Mouse (Mus musculus) hindbrain, postnatal 0 days (tissue): Measurements from ENCODE around the gene Nktr. TPM values are rescaled to one million over a fixed set of nuclear protein-coding genes. Genes with fewer than 3 reads are reported as not detected.

ENCODE experiments used
- ATAC-seq: fragments of 200-750 bp; cut with Nextera tagmentation; 2 replicates; pipeline ENCODE4 v1.8.0; 2017; ENCODE audit warnings: mild to moderate bottlenecking, moderate TSS enrichment, moderate library complexity
- DNase-seq: peaks from one replicate; pipeline ENCODE4 v3.0.0-alpha.2; 2015; ENCODE audit warnings: low spot score
- H3K27ac ChIP-seq: fragments of 300-500 bp; sonication (generic); 2 replicates; pipeline ENCODE4 v1.5.1; 2014; ENCODE audit warnings: mild to moderate bottlenecking
- H3K27me3 ChIP-seq: fragments of 300-500 bp; sonication (generic); 2 replicates; pipeline ENCODE4 v1.6.1; 2014; ENCODE audit warnings: low read length, mixed read lengths; ENCODE audit not compliant: insufficient read depth
- H3K36me3 ChIP-seq: fragments of 300-500 bp; sonication (generic); 2 replicates; pipeline ENCODE4 v1.6.1; 2014; ENCODE audit warnings: low read length, mixed read lengths; ENCODE audit not compliant: insufficient read depth
- H3K4me1 ChIP-seq: fragments of 300-500 bp; sonication (generic); 2 replicates; pipeline ENCODE4 v1.6.1; 2014; ENCODE audit warnings: antibody characterized with exemption, low read length, mixed read lengths; ENCODE audit not compliant: insufficient read depth
- H3K4me2 ChIP-seq: fragments of 300-500 bp; sonication (generic); 2 replicates; pipeline ENCODE4 v1.6.1; 2014; ENCODE audit warnings: low read depth, mild to moderate bottlenecking, low read length, moderate library complexity, mixed read lengths
- H3K4me3 ChIP-seq: fragments of 300-500 bp; sonication (generic); 2 replicates; pipeline ENCODE4 v1.5.1; 2014; ENCODE audit warnings: low read length
- H3K9ac ChIP-seq: fragments of 300-500 bp; sonication (generic); replicated peaks from 2 replicates; pipeline ENCODE4 v1.6.1; 2014; ENCODE audit warnings: mild to moderate bottlenecking, low read length, moderate library complexity, mixed read lengths
- H3K9me3 ChIP-seq: fragments of 300-500 bp; sonication (generic); 2 replicates; pipeline ENCODE4 v1.6.1; 2016; ENCODE audit warnings: low read length, mixed read lengths
- CTCF ChIP-seq: IDR thresholded peaks from 2 replicates; pipeline ENCODE4 v1.5.1; 2016; ENCODE audit warnings: antibody characterized with exemption, control low read depth, low read depth
- WGBS: fragments of 180-500 bp; shearing (Covaris S2); extraction: QIAGEN DNeasy Blood & Tissue Kit; methylation state at CpG from one replicate; pipeline ENCODE4 v1.1.7; 2014; 5-methylcytosine and 5-hydroxymethylcytosine counted together
- polyA plus RNA-seq: library from polyadenylated mRNA; unstranded; fragments of >200 nt; fragmentation: Nextera tagmentation; extraction: Ambion mirVana; gene quantifications from 2 replicates; pipeline ENCODE4 v1.2.1, GENCODE M21; 2015
- total RNA-seq: library from RNA; depleted of rRNA; stranded (reverse); fragments of >200 nt; gene quantifications from 2 replicates; pipeline ENCODE4 v1.2.3, GENCODE M21; 2014

Gene Nktr
- total and polyA plus RNA-seq, 2 experiments from 2014 or later = 50.4 to 76.6 TPM

DNA sequence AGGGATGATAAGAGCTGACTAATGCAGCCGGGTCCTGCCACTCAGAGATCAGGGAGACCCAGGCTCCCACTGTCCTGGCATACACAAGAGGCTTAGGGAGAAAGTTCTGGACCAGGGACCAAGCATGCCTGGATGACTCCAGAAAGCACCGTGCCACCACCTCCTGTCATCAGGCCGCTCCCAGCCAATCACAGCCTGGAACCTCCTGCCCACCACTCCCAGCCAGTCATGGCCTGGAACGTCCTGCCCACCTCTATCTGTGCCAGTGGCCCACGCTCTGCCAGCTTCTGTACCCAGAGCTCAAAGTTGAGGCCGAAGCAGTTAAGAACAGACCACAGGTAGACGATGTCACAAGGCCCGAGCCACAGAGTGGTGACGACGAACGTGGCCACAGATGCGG, 65.8 kb downstream of the Nktr start:
- H3K9me3 ChIP-seq = no peaks in the 10 kb centered on the region
- WGBS = 86% methylated on average over 12 of the region's 12 CpGs
- H3K36me3 ChIP-seq = no peaks in the 10 kb centered on the region
- TF ChIP-seq CTCF = no peak
- DNase-seq = no peak
- H3K9ac ChIP-seq = no peak overlapping the region
- H3K4me3 ChIP-seq = no peak overlapping the region
- no peaks in the 10 kb centered on the region for H3K27me3 ChIP-seq
- no peak overlapping the region for H3K27ac ChIP-seq
- H3K4me2 ChIP-seq = no peak overlapping the region
- H3K4me1 ChIP-seq = no peaks in the 10 kb centered on the region
- no peak for ATAC-seq

DNA sequence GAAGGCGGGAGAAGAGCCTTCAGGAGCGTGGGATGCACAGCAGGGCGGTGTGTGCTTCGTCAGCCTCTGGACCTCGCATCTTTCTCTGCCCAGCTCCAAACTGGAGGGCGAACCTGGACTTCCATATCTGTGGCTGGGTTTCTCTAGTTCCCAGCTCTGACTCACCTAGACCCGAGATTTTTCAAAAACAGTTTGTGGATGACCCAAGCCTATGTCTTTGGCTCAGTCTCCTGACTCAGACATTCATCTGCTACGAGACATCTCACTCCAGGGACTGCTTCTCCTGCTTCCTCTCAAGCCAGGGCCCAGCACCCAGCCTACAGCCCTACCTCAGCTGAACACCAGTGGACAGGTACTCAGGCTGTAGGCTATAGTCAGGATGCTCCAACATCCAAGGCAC, 66.3 kb downstream of the Nktr start:
- Histone ChIP-seq H3K27me3 (no peaks in the 10 kb centered on the region), H3K4me3 (no peak overlapping the region), H3K9ac (no peak overlapping the region), H3K4me2 (no peak overlapping the region), H3K36me3 (no peaks in the 10 kb centered on the region), H3K4me1 (no peaks in the 10 kb centered on the region), H3K9me3 (no peaks in the 10 kb centered on the region), H3K27ac (no peak overlapping the region)
- TF ChIP-seq CTCF = no peak
- WGBS = 86% methylated on average over 8 of the region's 8 CpGs
- ATAC-seq (no peak), DNase-seq (no peak)

DNA sequence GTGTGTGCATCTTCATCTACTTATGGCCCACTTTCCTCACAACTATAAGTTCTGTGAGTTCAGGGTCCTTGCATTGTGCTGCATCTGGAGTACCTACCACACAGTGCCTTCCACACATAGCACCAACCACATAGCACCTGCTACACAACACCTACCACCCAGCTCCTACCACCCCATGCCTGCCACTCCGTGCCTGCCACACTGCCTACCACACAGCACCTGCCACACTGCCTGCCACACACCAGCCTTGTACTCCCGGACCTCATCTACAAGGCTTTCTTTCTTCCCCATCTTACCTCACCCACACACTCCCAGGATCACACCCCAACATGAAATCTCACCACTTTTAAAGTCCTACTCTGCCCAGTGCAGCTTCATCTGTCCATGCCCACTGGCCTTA, 67.4 kb downstream of the Nktr start:
- Histone ChIP-seq H3K9ac (no peak overlapping the region), H3K9me3 (no peaks in the 10 kb centered on the region), H3K27me3 (no peaks in the 10 kb centered on the region), H3K27ac (no peak overlapping the region), H3K4me3 (no peak overlapping the region), H3K36me3 (no peaks in the 10 kb centered on the region), H3K4me1 (peaks cover 4% of the 10 kb centered on the region; the same call in 1 of the 2 replicates), H3K4me2 (no peak overlapping the region)
- no peak for TF ChIP-seq CTCF
- DNase-seq = no peak
- ATAC-seq = no peak
- WGBS = 85% methylated on average over 2 of the region's 2 CpGs

DNA sequence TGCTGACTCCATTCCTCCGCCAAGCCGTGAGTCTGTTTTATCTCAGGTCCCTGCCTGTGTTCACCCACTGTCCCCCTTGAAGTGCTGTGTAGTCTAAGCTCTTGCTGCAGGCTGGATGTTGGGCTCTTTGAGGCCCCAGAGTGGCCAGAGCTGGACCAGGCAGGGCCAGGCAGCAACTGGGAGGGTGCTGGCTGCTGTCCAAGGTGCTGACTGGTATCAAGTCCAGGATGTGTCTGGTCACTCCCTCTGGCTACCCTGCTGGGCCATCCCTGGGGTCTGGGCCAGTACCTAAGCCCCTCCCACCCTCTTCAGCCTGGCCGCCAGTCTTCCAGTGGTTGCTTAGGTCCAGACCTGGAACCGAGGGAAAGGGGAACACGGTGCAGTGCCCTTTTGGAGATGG, 72.2 kb downstream of the Nktr start:
- Histone ChIP-seq H3K9me3 (no peaks in the 10 kb centered on the region), H3K36me3 (no peaks in the 10 kb centered on the region), H3K4me1 (peaks cover 14% of the 10 kb centered on the region), H3K4me2 (no peak overlapping the region), H3K4me3 (no peak overlapping the region), H3K27me3 (no peaks in the 10 kb centered on the region), H3K9ac (no peak overlapping the region), H3K27ac (no peak overlapping the region)
- WGBS = 18% methylated on average over 5 of the region's 5 CpGs
- 0 out of 2 replicates have a peak, but pooled peaks have one; percentile 21 for ATAC-seq
- no peak for TF ChIP-seq CTCF
- peak; percentile 54 for DNase-seq

DNA sequence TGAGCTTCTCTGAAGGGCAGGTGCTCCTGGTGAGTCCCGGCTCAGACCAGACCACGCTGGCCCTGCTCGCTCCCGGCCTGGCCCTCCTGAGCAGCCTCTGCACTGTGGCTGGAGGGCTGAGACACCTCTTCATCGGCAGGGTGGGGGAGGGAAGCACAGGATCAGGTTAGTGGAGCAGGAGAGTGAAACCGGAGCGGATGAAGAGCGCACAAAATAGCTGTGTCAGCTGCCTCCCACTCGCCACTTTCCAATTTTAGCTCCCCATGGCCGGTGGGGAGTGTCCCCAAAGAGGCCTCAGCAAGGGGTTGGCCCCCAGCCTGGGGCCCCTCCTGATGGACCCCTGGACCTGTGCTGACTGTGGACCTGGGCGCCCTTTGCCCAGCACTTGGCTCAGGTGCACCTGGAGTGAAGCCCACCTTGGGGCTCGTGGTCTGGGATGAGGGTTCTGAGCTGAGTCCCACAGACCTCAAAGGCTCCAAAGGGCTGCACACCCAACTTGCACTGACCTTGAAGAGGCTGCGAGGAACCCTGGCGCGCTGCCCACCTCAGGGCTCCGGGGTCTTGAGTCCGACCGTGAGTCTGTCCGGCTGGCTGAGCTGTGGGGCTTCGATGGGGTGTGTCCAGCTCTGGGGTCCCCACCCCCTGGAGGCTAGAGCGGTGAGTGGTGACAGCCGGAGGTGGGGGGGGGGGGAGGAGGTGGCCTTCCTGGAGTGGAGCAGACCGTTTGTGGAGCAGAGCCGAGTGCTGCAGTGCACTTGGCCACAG, 73.0 kb downstream of the Nktr start, which contains the start of gene Hhatl:
Hhatl (minus strand) TSS at position 751 of the 765 bp plus-strand sequence.
- H3K27me3 ChIP-seq = no peaks in the 10 kb centered on the region
- no peaks in the 10 kb centered on the region for H3K36me3 ChIP-seq
- H3K4me1 ChIP-seq = peaks cover 14% of the 10 kb centered on the region
- ATAC-seq = no peak
- H3K27ac ChIP-seq = no peak within 1 kb of the TSS
- H3K9ac ChIP-seq = no peak within 1 kb of the TSS
- no peak for TF ChIP-seq CTCF
- no peak within 1 kb of the TSS for H3K4me2 ChIP-seq
- H3K4me3 ChIP-seq = no peak within 1 kb of the TSS
- WGBS = 52% methylated on average over 21 of the region's 24 CpGs
- no peak for DNase-seq
- H3K9me3 ChIP-seq = no peaks in the 10 kb centered on the region

DNA sequence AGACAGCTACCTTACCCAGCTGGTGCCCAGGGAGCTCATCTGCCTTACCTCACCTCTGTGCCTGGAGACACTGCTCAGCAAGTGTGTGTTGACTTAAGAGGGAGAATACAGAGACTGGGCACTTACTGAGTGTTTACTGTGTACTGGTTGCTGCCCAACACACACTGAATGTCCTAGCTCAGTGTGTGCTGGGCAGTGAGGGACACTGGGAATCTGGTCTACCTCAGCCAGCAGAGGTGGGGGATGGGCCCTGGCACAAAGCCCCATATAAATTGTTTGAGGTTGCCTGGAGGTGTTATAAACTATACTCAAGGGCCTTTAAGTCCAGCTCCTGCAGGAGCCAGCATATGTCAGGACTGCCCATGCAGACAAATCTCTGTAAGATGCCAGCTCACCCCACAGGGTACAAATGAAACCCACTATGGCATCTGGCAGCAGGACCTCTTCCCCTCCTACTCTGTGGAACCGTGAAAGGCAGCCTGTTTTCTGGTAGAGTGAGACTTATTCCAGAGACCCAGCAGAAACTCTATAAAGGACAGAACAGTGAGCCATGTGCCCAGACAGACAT, 76.1 kb downstream of the Nktr start:
- Histone ChIP-seq H3K9me3 (no peaks in the 10 kb centered on the region), H3K4me2 (no peak overlapping the region), H3K9ac (no peak overlapping the region), H3K27me3 (no peaks in the 10 kb centered on the region), H3K27ac (peak overlapping the region; percentile 41; the same call in 1 of the 2 replicates), H3K4me1 (peaks cover 14% of the 10 kb centered on the region), H3K4me3 (no peak overlapping the region), H3K36me3 (no peaks in the 10 kb centered on the region)
- no peak for TF ChIP-seq CTCF
- WGBS = 17% methylated on average over 1 of the region's 1 CpGs
- DNase-seq (peak; percentile 50), ATAC-seq (peak; percentile 59)

DNA sequence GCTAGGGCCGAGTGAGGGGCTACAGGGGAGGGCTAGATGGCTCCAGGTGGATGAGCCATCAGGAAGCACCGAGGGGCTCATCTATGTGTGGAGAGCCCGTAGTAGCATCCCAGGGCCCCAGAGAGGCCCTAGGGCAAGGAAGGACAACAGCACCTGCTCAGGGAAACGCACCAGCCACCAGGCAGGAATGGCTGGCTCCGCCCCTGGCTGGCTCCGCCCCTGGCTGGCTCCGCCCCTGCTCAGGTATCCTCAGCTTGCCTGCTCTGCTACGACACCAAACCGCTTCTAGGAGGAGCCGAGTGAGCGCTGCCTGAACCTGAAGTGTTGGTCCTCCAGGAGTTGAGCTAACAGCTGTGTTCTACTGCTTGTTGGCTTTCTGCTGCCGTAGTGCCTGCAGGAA, 78.8 kb downstream of the Nktr start:
- no peak for TF ChIP-seq CTCF
- no peak overlapping the region for H3K4me3 ChIP-seq
- WGBS = 28% methylated on average over 12 of the region's 12 CpGs
- DNase-seq (no peak), ATAC-seq (no peak)
- H3K9me3 ChIP-seq = no peaks in the 10 kb centered on the region
- H3K36me3 ChIP-seq = no peaks in the 10 kb centered on the region
- H3K27me3 ChIP-seq = no peaks in the 10 kb centered on the region
- H3K4me2 ChIP-seq = no peak overlapping the region
- H3K27ac ChIP-seq = no peak overlapping the region
- H3K4me1 ChIP-seq = peaks cover 6% of the 10 kb centered on the region; the same call in 1 of the 2 replicates
- no peak overlapping the region for H3K9ac ChIP-seq
